Mouse (Mus musculus) spleen, embryonic (tissue): ENCODE data around the gene Cald1.

Experiments
- CTCF ChIA-PET: fragments of 350-600 bp; sonication (Branson Sonifier 250); formaldehyde crosslinking; loops from one replicate; lab custom pipeline; 2022; lab: Charles Lee

Gene Cald1

DNA sequence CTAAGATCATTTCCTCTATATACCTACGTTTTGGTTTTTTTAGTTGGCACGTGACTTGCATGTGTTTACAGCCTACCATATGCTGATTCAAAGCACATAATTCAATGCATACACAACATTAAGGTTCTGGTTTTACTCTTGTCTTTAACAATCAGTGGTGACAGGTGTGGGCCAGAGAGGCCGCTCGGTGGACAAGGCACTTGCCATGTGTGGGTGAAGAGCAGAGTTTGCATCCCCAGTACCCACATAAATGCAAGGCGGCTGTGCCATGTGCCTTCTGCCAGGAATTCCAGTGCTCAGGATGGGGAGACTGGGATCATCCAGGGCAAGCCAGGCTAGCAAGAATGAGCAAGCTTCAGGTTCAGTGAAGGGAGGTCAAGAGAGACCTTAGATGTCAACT, 14.8 kb downstream of the Cald1 start:
- CTCF ChIA-PET: no interaction called here

DNA sequence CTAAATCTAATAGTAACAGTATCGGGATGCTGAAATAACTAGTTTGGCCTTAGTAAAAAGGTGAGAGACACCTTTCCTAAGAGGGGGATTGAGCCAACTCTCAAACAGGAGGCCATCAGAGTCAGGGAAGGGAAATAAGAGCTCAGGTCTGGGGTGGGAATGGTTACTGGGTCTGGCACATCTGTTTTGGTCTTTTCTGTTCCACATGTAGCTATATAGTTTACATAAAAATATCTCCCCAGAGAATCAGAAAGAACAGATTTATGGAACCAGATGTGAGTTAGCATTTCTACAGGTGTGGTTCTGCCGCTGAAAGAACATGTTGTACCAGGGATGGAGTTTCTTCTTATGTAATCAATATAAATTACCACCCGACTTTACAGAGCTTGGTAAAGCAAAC, 17.1 kb downstream of the Cald1 start:
- CTCF ChIA-PET: no interaction called here

DNA sequence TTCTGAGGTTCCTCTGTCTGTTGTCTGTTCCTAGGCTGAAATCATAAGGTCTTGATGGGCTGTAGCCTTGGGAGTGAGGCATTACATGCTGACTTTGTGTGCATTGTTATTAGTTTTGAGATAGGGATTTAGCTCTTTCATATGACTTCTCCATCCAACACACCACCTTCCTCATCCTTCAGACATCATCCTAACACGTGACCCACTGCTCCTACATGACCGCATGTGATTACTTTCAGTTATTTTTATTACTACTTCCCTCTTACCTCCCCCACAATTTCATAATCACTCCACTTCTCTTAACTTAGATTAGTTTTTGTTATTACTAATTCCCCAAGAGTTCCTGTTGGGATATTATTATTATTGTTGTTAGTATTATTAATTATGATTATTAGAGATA, 21.2 kb downstream of the Cald1 start:
- CTCF ChIA-PET: no interaction called here

DNA sequence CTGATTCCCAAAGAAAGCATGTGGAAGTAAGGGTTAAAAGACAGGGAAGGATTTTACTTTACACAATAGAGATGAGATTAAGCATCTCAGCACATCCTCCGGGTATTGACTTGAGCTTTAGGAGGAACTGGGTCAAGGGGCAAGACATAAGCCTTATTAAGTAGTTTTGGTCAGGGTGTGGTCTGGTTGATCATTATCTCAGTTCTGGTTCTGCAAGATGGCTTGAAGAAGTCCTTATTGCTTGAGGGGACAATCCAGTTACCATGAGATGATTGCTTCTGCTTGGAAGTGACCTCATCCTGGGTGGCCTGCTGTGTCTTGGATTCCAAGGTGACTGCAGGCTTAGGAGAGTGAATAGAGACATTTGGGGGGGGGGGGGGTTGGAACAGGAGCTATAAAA, 21.9 kb downstream of the Cald1 start:
- CTCF ChIA-PET: no interaction called here

DNA sequence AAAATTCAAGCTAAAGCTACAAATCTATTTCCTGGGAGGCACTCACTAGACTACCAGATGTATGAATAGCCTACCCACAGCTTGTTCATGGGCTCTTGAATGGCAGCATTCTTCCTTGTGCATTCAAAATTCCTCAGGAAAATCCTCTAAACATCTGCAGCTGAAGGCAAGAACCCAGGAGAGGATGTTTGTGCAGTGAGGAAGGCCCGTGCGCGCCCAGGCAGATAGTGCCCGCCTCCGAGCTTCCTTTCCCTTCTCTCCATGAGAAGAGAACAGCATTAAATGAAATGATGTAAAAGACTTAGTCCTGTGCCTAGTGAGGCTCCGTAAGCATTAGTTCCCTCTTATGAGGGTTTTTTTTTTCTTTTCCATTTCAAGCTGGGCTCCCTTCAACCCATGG, 24.6 kb downstream of the Cald1 start:
- CTCF ChIA-PET: no interaction called here

DNA sequence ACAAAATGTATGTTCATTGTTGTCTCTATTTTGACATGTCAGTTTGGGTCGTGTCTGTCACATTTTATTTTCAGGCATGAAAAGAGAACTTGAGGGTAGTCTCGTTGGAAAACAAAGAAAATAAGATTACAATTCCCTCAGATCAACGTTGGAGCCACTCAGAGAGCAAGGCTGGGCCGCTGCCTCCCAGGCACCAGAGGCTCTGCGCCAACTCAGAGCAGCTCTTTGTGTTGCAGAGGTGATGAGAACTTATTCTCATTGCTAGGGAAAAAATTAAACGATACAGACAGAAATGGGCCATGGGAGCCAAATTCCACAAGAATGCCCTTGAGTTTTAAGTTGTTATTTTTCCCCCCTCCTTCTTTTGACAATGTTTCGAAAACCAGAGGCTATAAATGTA, 25.0 kb downstream of the Cald1 start:
- CTCF ChIA-PET: no interaction called here

DNA sequence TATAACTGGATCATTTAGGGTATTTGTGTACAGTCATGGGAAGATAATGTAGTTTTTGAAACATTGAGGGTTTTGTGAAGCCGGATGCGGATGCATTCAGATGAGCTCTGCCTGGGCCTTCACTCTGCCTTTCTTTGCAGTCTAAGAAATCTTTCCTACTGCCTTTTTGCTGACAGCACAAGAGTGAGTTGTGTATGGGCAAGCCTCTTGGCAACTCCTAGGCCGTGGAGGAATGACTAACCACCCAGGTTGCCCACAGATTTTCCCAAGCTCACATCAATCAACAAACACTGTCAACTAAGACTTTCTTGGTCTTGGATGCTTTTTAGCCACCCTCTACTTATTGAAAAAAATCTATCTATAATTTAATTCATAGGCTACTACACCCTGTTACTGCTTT, 26.2 kb downstream of the Cald1 start:
- CTCF ChIA-PET: no interaction called here

DNA sequence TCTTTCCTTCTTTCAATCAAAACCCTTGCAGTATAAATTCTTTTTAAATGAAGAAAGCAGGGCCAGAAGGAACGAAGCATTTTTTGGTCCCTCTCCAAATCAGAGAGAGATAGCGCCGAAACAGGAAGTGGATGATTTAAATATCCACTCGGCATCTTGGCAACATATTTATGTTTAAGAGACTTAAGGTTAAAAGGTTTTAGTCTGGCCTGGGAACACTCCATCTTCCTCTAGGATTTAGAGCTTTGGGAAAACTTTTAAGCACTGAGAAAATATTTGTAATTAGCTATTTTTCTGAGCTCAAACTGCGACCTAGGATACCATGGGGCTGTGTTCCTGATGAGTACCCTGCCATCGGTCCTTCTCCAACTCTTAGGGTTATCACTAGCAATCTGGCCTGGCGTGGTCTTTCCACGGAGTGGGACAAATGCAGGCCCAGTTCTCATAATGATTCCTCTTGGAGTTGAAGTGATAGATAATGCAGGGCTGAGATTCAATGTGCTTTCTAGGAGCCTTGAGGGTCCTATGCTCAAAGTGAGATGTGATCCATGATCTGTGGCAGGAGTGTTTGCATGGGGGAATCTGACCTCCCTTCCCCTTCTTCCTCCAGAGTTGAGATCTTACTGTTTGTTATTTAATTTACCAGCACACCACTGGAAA, 28.4 kb downstream of the Cald1 start:
- CTCF ChIA-PET: interaction anchor here (0.7 kb wide), 1 partner anchor 1660 kb away, joined by 3 read pairs; no protein-coding TSS in a partner anchor

DNA sequence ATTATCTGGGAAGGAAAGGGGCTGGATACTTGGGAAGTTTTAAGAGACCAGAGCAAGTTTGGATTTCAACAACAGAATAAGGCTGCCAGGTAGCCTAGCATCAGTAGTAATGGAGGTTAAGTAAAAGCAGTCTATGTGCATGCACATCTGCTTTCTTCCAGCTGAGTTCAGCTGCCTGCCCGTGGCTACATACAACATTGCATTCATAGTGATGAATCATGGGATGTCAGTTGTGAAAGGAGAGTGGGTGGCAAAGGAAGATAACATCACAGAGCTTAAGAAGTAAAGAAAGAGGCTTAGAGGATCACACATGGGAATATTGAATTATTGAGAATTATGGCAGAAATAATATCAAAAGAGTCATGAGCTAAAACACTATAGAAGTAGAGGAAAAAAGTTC, 29.8 kb downstream of the Cald1 start:
- CTCF ChIA-PET: no interaction called here

DNA sequence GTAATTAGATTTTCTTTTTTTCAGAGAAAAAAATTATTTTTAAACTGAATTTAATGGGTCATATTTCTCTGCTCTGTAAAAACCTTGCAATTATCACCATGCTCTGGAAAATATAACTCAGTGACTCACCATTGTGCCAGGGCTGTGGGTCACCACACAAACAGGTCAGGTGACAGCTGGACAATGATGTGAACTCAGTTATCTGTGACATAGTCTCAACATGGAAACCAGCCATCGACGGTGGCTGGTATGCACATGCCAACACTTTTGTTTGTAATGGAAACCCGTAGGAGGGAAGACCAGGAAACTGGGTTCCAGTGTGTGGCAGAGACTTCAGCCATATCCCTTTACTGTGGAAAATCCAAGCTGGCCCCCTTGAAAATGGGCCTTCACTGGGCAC, 35.5 kb downstream of the Cald1 start:
- CTCF ChIA-PET: no interaction called here

DNA sequence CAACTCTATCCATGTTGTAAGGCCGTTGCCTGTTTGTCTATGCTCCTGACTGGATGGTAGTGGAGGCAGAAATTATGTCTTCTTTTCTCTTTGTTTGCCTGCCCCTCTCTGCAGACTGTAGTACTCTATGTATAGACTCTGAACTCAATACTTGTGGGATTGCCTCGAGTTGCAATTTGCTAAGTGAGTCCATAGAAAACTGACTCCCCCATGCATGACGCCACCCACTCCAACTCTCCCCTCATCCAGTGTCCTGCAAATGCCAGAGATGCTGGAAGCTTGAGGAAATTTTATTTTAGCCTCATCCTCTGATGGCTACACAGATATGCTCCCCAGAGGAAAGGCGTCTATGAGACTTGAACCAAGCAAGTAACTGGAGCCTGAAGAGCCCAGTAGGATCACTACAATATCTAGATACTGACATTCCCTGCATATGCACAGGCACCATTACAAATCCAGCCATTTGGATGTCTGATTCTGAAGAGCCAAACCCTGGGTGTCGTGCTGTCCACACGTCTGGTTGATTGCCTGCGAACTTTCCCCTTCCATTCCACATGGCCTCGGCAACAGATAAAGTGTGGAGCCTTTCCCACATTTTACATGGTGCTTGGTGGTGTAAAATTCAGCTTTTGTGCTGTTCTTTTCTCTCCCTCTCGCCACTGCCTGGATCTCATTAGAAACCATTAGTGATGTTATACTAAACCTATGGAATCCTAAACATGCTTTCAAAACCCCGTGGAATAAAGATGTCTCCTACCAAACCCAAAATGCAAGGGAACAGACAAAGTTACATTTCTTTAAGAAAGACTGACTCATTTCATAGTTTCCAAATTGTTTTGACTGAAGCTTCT, 39.5 kb downstream of the Cald1 start:
- CTCF ChIA-PET: no interaction called here

DNA sequence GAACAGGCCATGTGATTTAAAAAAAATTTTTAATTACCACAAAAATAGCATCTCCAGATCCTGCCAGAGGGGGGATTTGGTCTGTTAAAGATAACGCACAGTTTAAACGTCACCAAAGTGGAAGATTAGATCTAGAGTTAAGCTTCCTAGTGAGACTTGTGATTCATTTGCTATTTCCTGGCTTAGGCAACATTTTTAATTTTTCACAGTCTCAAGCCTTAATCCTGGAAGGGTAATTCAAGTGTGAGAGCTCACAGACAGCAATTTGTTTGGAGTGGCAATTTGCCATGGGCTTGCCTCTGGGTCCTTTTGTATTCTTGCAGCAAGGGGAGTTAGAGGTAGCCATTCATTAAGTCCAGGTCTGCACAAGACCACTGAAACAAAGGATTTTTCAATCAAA, 40.4 kb downstream of the Cald1 start:
- CTCF ChIA-PET: no interaction called here

DNA sequence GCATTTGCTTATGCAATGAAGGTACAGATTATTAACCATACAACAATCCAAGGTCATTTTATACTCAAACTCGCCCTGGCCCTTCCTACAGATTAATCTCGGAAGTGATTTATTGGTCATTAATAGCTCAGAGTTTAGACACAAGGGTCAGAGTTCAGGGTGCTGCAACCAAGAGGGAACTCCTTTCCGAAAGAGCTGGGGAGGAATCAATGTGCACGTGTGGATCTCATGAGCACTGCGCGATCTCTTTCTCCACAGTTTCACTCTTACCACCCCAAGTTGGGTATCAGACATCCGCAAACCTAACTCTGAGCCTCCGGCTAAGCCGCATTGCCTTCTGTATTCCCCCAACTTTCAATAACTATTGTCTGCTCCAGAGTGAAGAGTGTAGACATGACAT, 41.9 kb downstream of the Cald1 start:
- CTCF ChIA-PET: no interaction called here

DNA sequence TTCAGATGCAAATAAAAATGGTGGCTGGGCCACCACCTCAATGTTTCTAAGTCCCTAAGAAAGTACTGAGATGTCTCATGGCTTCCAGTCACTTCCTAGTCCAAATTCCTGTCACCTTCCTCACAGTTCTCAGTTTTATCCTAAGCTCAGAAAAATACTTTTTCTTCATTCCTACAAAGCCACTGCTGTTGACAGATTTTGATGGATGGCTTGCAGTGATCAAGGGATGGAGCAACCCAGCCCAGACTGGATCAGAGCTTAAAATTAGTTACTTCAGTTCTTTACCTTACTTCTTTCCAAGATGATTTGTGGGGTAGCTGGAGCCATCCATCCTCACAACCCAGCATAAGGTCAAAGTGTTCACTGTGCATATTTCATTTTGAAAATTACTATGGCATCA, 42.8 kb downstream of the Cald1 start:
- CTCF ChIA-PET: no interaction called here

DNA sequence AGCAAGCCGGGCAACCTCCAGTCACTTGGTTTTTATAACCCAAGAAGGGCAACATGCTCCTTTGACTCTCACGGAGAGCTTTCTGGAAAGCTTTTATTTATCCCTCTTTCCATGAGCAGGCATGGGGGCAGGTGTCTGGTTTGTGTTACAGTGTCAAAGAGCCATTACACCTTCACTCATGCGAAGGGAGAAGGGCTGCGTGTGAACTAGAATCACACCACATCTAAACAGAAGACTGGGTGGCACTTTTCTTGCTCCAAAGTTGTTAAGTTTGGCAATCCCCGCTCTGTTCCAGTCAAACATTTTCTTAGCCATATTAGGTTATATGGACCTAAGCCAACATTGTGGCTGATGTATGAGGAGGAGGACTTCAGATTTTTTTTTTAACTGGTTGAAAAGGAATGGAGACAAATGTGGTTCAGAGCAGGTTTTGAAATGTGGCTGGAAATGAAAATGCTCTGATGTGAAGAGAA, 43.8 kb downstream of the Cald1 start:
- CTCF ChIA-PET: no interaction called here

DNA sequence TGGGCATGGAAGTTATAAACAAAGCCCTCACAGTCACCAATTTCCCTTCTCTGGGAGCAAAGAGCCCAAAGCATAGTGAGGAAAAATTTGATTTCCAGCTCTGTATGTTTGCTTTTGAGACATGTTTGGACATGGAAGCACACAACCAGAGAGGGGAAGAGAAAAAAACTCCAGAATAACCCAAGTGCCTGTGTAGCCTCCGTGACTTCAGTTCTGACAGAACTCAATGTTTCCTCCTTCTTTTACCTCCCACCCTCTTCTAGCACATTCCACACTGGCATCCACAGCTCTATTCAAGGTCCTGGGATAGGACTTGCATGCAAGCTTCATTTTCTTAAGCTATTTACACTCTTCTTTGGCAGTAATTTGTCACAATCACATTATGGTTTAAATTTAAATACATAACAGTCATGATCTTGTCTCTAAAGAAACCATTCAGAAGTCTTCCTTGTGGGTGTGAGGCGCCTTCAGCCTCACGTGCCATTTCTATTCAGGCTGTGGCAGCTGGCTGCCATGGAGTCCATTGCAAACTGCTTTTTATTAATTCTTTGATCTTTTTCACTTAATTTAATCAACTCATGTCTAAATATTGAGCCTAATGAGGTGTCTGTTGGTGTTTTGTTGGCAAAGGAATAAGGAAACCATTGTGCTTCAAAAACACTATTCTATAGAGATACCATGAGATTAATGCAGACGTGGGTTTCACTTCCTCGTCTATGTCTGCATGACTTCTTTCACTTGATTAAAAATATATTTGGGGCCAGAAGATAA, 49.9 kb downstream of the Cald1 start:
- CTCF ChIA-PET: no interaction called here

DNA sequence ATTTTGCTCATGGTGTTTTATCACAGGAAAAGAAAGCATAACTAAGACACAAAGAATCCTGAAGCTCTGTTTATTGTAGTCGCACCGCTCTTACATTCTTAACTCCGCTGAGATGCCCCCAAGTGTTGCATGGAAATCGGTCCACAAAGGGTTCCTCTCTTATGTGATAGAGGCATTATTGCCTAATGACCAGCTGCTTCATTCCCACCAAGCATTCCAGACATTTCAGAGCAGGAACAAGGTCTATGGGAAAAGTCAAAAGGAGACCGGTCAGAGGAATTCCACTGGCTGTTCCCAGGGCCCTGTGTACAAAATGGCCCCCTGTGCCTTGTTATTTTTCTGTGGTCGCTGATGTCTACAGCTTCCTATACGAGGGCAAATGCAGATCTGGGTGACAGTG, 53.0 kb downstream of the Cald1 start:
- CTCF ChIA-PET: no interaction called here

DNA sequence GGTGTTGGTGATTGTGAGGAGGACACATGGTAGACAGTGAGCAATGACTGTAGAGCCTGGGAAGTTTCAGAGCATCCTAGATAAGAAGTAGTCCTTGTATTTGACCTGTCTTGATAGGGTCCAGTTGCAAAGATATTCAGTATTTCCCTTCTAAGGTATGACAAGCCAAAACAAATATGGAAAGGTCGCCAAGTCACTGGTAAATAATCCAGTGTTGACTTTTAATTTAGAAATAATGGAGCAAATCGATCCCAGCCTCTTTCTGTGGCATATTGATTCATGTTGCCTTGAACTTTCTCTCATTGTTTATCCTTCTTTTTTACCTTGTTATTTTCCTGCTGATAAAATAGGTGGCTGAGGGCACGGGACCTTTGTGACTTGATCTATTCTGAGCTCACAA, 57.4 kb downstream of the Cald1 start:
- CTCF ChIA-PET: no interaction called here

DNA sequence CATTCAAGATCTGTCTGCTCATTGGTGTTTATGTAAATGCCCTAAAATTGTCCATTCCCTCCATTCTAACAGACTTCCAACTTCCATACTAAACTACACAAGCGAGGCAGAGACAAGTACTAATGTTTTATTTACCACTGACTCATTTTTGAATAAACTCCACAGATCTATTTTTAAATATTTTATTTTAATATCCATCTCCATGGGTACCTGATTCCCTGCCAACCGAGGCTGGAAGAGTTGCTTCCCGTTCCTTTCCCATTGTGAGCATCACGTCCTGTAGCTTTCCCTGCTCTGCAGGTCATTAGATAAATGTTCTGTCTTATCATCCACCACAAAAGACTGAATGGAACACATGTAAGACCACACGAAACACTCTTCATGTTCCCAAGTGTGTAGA, 60.5 kb downstream of the Cald1 start:
- CTCF ChIA-PET: no interaction called here

DNA sequence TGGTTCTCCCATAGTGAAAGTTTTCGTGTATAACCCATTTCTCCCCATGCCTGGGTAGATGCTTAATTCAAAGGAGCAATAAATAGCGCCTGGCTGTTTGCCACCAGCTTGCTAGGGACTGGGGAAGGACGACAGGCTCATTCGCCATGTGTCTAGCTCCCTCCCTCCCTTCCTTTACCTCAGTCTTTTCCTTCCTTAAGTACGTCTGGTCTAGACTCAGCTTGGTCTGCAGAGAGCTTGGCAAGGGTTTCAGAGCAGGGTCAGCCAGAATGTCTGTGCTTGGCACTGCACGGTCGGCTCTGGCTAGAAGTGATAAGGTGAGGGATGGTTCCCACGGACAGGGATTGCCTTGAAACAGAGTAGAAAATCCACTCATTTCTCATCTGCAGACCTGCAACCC, 62.4 kb downstream of the Cald1 start:
- CTCF ChIA-PET: no interaction called here

DNA sequence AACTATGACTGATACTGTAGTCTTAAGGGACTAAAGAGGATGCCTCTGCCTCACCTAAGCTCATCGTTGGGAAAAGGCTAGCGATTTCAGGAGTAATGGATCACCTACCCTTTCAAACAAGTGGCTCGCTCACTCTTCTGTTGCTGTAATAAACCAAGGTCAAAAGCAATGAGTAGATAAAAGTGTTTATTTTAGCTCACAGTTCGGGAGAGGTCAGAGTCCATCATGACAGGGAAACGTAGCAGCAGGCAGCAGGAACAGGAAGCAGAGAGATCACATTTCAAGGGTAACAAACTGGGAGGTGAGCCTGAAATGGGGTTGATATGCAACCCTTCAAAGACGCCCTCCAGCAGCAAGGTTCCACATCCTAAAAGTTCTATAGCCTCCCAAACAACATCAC, 64.3 kb downstream of the Cald1 start:
- CTCF ChIA-PET: no interaction called here

DNA sequence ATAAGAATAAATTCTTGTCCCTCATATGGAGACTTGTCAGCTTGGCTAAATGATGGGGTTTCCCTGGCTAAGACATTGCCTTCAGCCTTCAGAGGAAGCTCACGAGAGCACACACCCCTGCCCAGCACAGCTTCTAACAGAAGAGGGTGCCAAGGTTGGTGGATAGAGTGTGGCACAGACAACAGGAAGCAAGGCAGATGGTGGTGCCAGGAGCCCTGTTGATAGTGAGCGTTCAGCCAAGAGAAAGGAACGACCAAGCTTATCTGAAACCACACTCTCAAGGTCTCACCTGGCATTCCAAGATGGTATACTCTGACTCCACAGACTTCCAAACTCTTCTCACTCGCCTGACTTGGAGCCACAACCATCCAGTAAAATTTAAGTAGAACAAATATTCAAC, 66.0 kb downstream of the Cald1 start:
- CTCF ChIA-PET: no interaction called here

DNA sequence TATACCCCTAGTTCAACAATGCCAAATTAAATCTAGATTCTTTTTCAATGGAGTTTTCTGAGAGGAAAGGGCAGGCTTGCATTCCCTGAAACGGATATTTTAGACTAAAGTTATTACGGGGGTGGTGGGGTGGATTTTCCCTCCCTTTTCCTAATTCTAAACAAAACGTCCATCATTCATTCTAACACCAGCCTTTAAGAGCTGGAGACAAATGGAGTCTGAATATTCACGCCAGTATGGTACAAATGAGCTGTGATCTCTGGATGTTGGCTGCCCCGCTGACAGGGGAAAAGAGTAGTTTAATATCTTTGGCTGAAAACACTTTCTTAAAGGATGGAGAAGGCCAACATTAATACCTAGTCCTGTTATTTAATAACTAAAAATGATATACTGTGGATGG, 66.4 kb downstream of the Cald1 start:
- CTCF ChIA-PET: no interaction called here
